Mouse (Mus musculus) midbrain, postnatal 0 days (tissue): Measurements from ENCODE around the gene Klhdc8a. TPM values are rescaled to one million over a fixed set of nuclear protein-coding genes. Genes with fewer than 3 reads are reported as not detected.
"Not testable (repeated sequence)": the region's sequence is repeated elsewhere in the genome, so short reads cannot be mapped to it uniquely, and the experiment has no call there.

ENCODE experiments used
- ATAC-seq: fragments of 200-750 bp; cut with Nextera tagmentation; 2 replicates; pipeline ENCODE4 v1.8.0; 2017; ENCODE audit warnings: moderate number of reproducible peaks, mild to moderate bottlenecking, moderate TSS enrichment, moderate library complexity; ENCODE audit not compliant: low FRiP score
- DNase-seq: peaks from one replicate; pipeline ENCODE4 v3.0.0-alpha.2; 2015; ENCODE audit warnings: low spot score
- H3K27ac ChIP-seq: fragments of 300-500 bp; sonication (generic); 2 replicates; pipeline ENCODE4 v1.5.1; 2014; ENCODE audit warnings: low read depth, mild to moderate bottlenecking, low read length, mixed read lengths
- H3K27me3 ChIP-seq: fragments of 300-500 bp; sonication (generic); 2 replicates; pipeline ENCODE4 v1.6.1; 2014; ENCODE audit warnings: low read length, control low read depth, mixed read lengths; ENCODE audit not compliant: insufficient read depth
- H3K36me3 ChIP-seq: fragments of 300-500 bp; sonication (generic); 2 replicates; pipeline ENCODE4 v1.6.1; 2014; ENCODE audit warnings: low read length, control low read depth, mixed read lengths; ENCODE audit not compliant: insufficient read depth
- H3K4me1 ChIP-seq: fragments of 300-500 bp; sonication (generic); 2 replicates; pipeline ENCODE4 v1.6.1; 2014; ENCODE audit warnings: mild to moderate bottlenecking, control low read depth, antibody characterized with exemption, low read length, mixed read lengths; ENCODE audit not compliant: insufficient read depth
- H3K4me2 ChIP-seq: fragments of 300-500 bp; sonication (generic); 2 replicates; pipeline ENCODE4 v1.6.1; 2014; ENCODE audit warnings: low read depth, mild to moderate bottlenecking, low read length, mixed read lengths; ENCODE audit not compliant: poor library complexity, severe bottlenecking
- H3K4me3 ChIP-seq: fragments of 300-500 bp; sonication (generic); 2 replicates; pipeline ENCODE4 v1.5.1; 2014; ENCODE audit warnings: low read depth, mild to moderate bottlenecking, low read length, moderate library complexity
- H3K9ac ChIP-seq: fragments of 300-500 bp; sonication (generic); replicated peaks from 2 replicates; pipeline ENCODE4 v1.6.1; 2014; ENCODE audit warnings: mild to moderate bottlenecking, low read length, moderate library complexity, mixed read lengths; ENCODE audit not compliant: poor library complexity, severe bottlenecking
- H3K9me3 ChIP-seq: fragments of 300-500 bp; sonication (generic); 2 replicates; pipeline ENCODE4 v1.6.1; 2016; ENCODE audit warnings: low read length, control low read depth
- CTCF ChIP-seq: IDR thresholded peaks from 2 replicates; pipeline ENCODE4 v1.5.1; 2016; ENCODE audit warnings: antibody characterized with exemption, mild to moderate bottlenecking
- WGBS: fragments of 180-500 bp; shearing (Covaris S2); extraction: QIAGEN DNeasy Blood & Tissue Kit; methylation state at CpG from one replicate; pipeline ENCODE4 v1.1.7; 2014; 5-methylcytosine and 5-hydroxymethylcytosine counted together
- polyA plus RNA-seq: library from polyadenylated mRNA; unstranded; fragments of >200 nt; fragmentation: Nextera tagmentation; extraction: Ambion mirVana; gene quantifications from 2 replicates; pipeline ENCODE4 v1.2.1, GENCODE M21; 2015
- total RNA-seq: library from RNA; depleted of rRNA; stranded (reverse); fragments of >200 nt; gene quantifications from 2 replicates; pipeline ENCODE4 v1.2.3, GENCODE M21; 2014

Klhdc8a gene
- total and polyA plus RNA-seq, 2 experiments from 2014 or later = 12.4 to 31.1 TPM

DNA sequence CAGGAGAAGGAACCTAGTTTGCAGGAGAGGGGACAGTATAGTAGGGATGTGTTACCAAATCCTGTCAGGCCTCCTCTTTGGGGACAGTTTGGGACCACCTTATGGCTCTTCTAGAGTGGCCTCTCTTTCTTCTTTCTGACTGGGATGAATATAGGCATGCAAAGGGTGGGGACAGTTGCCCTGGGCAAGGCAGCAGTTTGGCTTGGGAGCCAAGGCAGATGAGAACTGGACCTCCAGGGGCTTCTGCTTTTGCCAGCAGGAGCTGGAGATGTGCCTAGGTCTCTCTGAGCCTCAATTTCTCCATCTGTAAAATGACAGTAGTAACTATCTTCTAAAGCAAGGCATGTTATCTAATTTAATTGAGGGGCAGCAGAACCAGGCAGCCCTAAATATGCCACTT lies 48.5 kb downstream of the Klhdc8a start:
- Histone ChIP-seq H3K4me3 (no peak overlapping the region), H3K27ac (no peak overlapping the region), H3K4me1 (no peaks in the 10 kb centered on the region), H3K4me2 (no peak overlapping the region), H3K9ac (no peak overlapping the region), H3K27me3 (no peaks in the 10 kb centered on the region), H3K9me3 (no peaks in the 10 kb centered on the region), H3K36me3 (no peaks in the 10 kb centered on the region)
- ATAC-seq (no peak), DNase-seq (no peak)
- TF ChIP-seq CTCF = no peak

DNA sequence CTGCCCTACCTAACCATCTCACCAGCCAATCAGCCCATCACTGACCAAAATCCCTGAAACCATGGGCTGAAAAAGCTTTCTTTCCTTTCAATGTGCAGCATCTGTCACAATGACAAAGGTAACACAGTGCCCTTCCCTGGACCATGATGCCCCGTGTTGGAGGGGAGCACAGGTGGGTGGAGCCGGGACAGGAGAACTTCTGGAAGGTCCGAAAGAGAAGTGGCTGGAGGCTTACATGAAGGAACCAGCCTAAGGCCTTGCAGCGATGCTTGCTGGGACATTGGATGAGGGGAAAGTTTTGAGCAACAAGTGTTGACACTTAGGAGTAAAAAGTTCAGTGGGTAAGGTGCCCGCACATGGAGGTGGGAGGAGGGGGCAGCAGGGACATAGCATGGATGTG lies 50.0 kb downstream of the Klhdc8a start:
- WGBS = 89% methylated on average over 5 of the region's 5 CpGs
- H3K9ac ChIP-seq = no peak overlapping the region
- no peaks in the 10 kb centered on the region for H3K4me1 ChIP-seq
- no peak overlapping the region for H3K27ac ChIP-seq
- no peaks in the 10 kb centered on the region for H3K36me3 ChIP-seq
- DNase-seq = no peak
- no peak for TF ChIP-seq CTCF
- no peaks in the 10 kb centered on the region for H3K27me3 ChIP-seq
- no peak overlapping the region for H3K4me2 ChIP-seq
- no peak for ATAC-seq
- no peaks in the 10 kb centered on the region for H3K9me3 ChIP-seq
- H3K4me3 ChIP-seq = no peak overlapping the region

DNA sequence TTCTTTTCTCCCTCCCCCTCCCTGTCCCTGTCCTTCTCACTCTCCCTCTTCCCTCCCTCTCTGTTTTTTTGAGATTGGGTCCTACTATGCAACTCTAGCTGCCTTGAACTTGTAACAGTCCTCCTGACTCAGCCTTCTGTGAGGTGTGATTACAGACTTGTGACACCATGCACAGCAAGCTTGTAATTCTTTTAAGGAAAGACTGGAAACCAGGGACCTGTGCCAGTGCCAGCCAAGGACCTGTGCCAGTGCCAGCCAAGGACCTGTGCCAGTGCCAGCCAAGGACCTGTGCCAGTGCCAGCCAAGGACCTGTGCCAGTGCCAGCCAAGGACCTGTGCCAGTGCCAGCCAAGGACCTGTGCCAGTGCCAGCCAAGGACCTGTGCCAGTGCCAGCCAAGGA lies 50.6 kb downstream of the Klhdc8a start:
- not testable (repeated sequence) for DNase-seq, H3K4me1 ChIP-seq, H3K9me3 ChIP-seq, H3K27ac ChIP-seq, ATAC-seq, H3K9ac ChIP-seq, H3K4me3 ChIP-seq, H3K27me3 ChIP-seq, H3K4me2 ChIP-seq, H3K36me3 ChIP-seq

DNA sequence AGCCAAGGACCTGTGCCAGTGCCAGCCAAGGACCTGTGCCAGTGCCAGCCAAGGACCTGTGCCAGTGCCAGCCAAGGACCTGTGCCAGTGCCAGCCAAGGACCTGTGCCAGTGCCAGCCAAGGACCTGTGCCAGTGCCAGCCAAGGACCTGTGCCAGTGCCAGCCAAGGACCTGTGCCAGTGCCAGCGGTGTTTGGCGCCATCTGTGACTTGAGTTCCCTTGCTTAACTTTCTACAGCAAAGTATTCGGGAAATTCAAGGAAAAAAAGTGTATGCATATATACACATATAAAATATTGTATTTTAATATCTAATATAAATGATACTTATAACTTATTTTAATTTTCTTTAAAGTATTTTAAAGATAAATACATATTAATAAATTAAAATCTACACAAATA lies 51.2 kb downstream of the Klhdc8a start:
- not testable (repeated sequence) for H3K9me3 ChIP-seq, H3K36me3 ChIP-seq, H3K4me1 ChIP-seq, H3K4me2 ChIP-seq, ATAC-seq, DNase-seq, H3K27ac ChIP-seq, H3K4me3 ChIP-seq, H3K27me3 ChIP-seq, H3K9ac ChIP-seq
- 91% methylated on average over 3 of the region's 3 CpGs for WGBS

DNA sequence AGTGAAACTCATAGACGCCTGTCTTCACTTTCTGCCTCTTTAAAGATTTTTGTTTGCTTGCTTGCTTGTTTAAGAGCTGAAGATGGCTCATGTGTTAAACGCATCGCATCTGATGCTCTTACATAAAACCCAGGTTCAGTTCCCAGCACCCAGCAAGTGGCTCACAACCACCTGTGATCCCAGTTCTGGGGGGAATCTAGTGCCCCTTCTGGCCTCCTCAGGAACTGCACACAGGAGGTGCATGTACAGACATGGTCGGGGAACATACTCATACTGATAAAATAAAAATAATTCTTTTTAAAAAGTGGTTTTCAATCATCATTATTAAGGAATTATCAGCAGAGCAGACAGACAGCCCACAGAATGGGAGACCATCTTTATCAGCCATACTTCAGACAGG lies 52.6 kb downstream of the Klhdc8a start:
- no peaks in the 10 kb centered on the region for H3K9me3 ChIP-seq
- no peak overlapping the region for H3K4me2 ChIP-seq
- no peak overlapping the region for H3K9ac ChIP-seq
- H3K4me1 ChIP-seq = no peaks in the 10 kb centered on the region
- H3K36me3 ChIP-seq = no peaks in the 10 kb centered on the region
- TF ChIP-seq CTCF = peak; percentile 29
- no peak overlapping the region for H3K4me3 ChIP-seq
- no peaks in the 10 kb centered on the region for H3K27me3 ChIP-seq
- DNase-seq (no peak), ATAC-seq (no peak)
- WGBS = 97% methylated on average over 4 of the region's 4 CpGs
- no peak overlapping the region for H3K27ac ChIP-seq

DNA sequence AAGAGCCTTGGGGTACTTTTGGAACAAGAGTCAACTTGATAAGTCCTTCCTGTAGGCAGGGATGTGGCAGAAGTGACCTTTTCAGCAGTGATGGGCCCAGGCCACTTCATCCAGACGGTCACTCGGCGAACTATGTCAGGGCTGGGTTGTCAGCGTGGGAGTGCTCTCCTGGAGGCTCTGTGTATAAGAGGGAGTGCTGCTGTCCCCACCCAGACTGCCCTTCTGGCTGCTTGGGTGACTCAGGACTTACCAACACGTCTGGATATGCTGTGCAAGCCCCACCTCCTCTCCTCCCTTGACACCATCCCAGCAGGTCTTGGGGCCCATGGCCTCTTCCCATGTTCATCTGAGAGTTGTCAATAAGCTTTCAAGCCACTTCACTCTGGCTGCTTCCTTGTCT lies 55.0 kb downstream of the Klhdc8a start:
- Histone ChIP-seq H3K4me1 (no peaks in the 10 kb centered on the region), H3K36me3 (peaks cover 12% of the 10 kb centered on the region), H3K9ac (no peak overlapping the region), H3K9me3 (no peaks in the 10 kb centered on the region), H3K27me3 (no peaks in the 10 kb centered on the region), H3K27ac (no peak overlapping the region), H3K4me2 (no peak overlapping the region), H3K4me3 (no peak overlapping the region)
- ATAC-seq = no peak
- DNase-seq = no peak
- no peak for TF ChIP-seq CTCF
- WGBS = 78% methylated on average over 5 of the region's 5 CpGs

DNA sequence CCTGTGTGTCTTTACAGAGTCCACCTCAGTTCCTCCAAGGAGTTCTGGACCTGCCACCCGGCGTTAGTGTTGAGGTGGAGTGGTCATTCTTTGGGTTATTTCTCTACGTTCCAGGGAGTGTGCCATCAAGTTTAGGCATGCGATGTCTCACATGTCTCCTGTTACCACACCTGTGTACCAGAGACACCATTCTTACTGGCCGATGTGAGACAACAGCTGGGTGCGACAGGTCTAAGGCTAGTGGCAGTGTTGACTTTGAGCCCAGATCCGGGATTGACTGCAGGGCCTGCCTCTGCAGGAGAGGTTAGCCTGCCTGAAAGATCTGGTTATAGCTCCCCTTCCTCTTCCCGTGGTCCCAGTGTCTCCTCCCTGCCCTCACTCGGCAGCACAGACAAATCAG lies 55.8 kb downstream of the Klhdc8a start:
- H3K9me3 ChIP-seq = no peaks in the 10 kb centered on the region
- 81% methylated on average over 9 of the region's 9 CpGs for WGBS

More for the DNA sequence above, 55.8 kb downstream of the Klhdc8a start:
- DNase-seq (no peak), ATAC-seq (no peak; the same call in 1 of the 2 replicates)
- Histone ChIP-seq H3K36me3 (peaks cover 19% of the 10 kb centered on the region), H3K9ac (no peak overlapping the region), H3K4me2 (no peak overlapping the region), H3K27ac (no peak overlapping the region), H3K4me1 (no peaks in the 10 kb centered on the region), H3K27me3 (no peaks in the 10 kb centered on the region), H3K4me3 (no peak overlapping the region)
- no peak for TF ChIP-seq CTCF
